Mouse (Mus musculus): ENCODE measurements at regions not wholly inside any gene's neighbourhood (a gene's known extent, or its start where the extent isn't known, plus 50 kb on each side); places are given as distances from the start of the nearest gene placed in this dataset.
"Not testable (repeated sequence)": the region's sequence is repeated elsewhere in the genome, so short reads cannot be mapped to it uniquely, and the experiment has no call there.

- H3K4me3 ChIP-seq (replicated peaks): no peak overlapping the region
- no peaks in the 10 kb centered on the region for H3K4me1 ChIP-seq
- H3K27me3 ChIP-seq (replicated peaks): no peaks in the 10 kb centered on the region
- no peaks in the 10 kb centered on the region for H3K36me3 ChIP-seq (replicated peaks; ENCODE audit: low read length)
- no peak for TF ChIP-seq FLI1 (IDR thresholded peaks at IDR 0.05; ENCODE audit: low read length)
- no peak for TF ChIP-seq GATA1 (IDR thresholded peaks at IDR 0.05; ENCODE audit: borderline replicate concordance, low read length)
- H3K9me3 ChIP-seq: 0 out of 2 replicates have a peak, but pooled peaks cover 3% of the 10 kb centered on the region
Observed at GRCm38 (mm10) chr4:10670846-10671428, 203.4 kb upstream of the 2610301B20Rik start.

DNA sequence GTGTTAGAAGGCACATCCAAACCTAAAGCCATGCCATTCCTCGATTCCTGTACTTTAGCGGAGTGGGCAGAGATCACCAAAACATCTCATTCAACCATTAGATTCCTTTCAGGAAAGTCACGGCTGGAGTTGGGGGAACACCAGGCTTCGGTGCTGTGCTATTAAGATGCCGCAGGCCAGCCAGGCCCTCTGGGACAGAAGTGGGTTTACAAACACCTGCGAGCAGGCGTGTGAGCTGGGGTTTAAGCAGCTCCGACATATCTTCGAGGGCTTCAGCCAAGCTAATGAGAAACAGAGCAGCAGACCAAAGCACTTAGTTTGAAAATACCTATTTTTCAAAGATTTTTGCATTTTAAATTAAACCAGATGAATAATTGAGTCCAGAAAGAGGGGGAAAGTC, 183.2 kb upstream of the 2610301B20Rik start:
- Histone ChIP-seq H3K36me3 (replicated peaks; ENCODE audit: low read length) (no peaks in the 10 kb centered on the region), H3K4me3 (replicated peaks) (no peak overlapping the region), H3K9me3 (no peaks in the 10 kb centered on the region), H3K27me3 (replicated peaks) (no peaks in the 10 kb centered on the region), H3K4me1 (no peaks in the 10 kb centered on the region)
- no peak for TF ChIP-seq GATA1 (IDR thresholded peaks at IDR 0.05; ENCODE audit: borderline replicate concordance, low read length)
- TF ChIP-seq FLI1 (IDR thresholded peaks at IDR 0.05; ENCODE audit: low read length): no peak

- Histone ChIP-seq H3K4me3 (replicated peaks) (no peak overlapping the region), H3K27me3 (replicated peaks) (no peaks in the 10 kb centered on the region), H3K9me3 (no peaks in the 10 kb centered on the region), H3K36me3 (replicated peaks; ENCODE audit: low read length) (no peaks in the 10 kb centered on the region), H3K4me1 (no peaks in the 10 kb centered on the region)
- no peak for TF ChIP-seq GATA1 (IDR thresholded peaks at IDR 0.05; ENCODE audit: borderline replicate concordance, low read length)
- TF ChIP-seq FLI1 (IDR thresholded peaks at IDR 0.05; ENCODE audit: low read length): no peak
Observed at GRCm38 (mm10) chr4:10692860-10693259, 181.4 kb upstream of the 2610301B20Rik start.

GRCm38 (mm10) chr4:10693446-10694105, 180.7 kb upstream of the 2610301B20Rik start:
- Histone ChIP-seq H3K4me3 (replicated peaks) (no peak overlapping the region), H3K9me3 (no peaks in the 10 kb centered on the region), H3K4me1 (no peaks in the 10 kb centered on the region), H3K27me3 (replicated peaks) (no peaks in the 10 kb centered on the region), H3K36me3 (replicated peaks; ENCODE audit: low read length) (no peaks in the 10 kb centered on the region)
- TF ChIP-seq FLI1 (IDR thresholded peaks at IDR 0.05; ENCODE audit: low read length): no peak

GRCm38 (mm10) chr4:10694106-10694748, 180.1 kb upstream of the 2610301B20Rik start:
- H3K27me3 ChIP-seq (replicated peaks); H3K4me1 ChIP-seq; H3K4me3 ChIP-seq (replicated peaks); H3K9me3 ChIP-seq; H3K36me3 ChIP-seq (replicated peaks; ENCODE audit: low read length): not testable (repeated sequence)

GRCm38 (mm10) chr4:10697225-10697836, 177.0 kb upstream of the 2610301B20Rik start:
- Histone ChIP-seq H3K27me3 (replicated peaks) (no peaks in the 10 kb centered on the region), H3K36me3 (replicated peaks; ENCODE audit: low read length) (no peaks in the 10 kb centered on the region), H3K4me3 (replicated peaks) (no peak overlapping the region), H3K4me1 (no peaks in the 10 kb centered on the region), H3K9me3 (no peaks in the 10 kb centered on the region)
- TF ChIP-seq FLI1 (IDR thresholded peaks at IDR 0.05; ENCODE audit: low read length) (no peak), GATA1 (IDR thresholded peaks at IDR 0.05; ENCODE audit: borderline replicate concordance, low read length) (no peak)

DNA sequence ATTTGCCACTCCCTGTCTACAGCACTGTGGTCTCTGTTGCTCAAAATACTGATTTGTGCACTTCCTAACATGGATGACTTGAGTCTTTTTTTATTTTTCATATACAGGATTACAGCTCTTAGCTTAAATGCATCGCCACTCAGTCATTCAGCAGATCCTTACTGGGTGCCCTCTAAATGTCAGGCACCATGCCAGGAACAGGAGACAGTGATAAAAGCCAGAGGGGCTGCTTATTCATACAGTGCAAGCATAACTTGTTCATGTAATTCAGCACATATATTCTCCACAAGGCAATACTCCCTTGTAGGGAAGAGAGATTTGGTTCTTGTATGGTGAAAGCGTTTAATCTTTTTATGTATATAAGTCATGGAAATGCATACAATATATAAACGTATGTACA, 175.7 kb upstream of the 2610301B20Rik start:
- Histone ChIP-seq H3K4me3 (replicated peaks) (no peak overlapping the region), H3K27me3 (replicated peaks) (no peaks in the 10 kb centered on the region), H3K36me3 (replicated peaks; ENCODE audit: low read length) (no peaks in the 10 kb centered on the region), H3K9me3 (no peaks in the 10 kb centered on the region), H3K4me1 (no peaks in the 10 kb centered on the region)
- TF ChIP-seq FLI1 (IDR thresholded peaks at IDR 0.05; ENCODE audit: low read length) (no peak), GATA1 (IDR thresholded peaks at IDR 0.05; ENCODE audit: borderline replicate concordance, low read length) (no peak)

DNA sequence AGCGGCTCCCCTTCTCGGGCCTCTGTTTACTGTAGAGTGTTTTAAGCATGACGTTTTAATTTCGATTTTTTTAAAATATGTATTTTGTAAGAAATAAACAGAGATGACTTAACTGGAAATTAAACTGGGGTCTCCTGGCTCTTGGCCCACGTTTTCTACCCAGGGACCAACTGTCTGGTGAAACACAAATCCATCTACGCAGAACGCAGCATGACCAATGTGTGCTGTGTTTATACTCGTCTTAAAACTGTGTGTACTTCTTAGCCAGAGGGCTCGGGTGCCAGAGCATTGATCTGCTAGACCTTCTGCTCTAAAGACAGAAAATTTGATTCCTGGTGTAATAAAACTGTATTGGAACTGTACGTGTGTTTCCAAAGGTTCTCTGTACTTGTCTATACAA, 172.8 kb upstream of the 2610301B20Rik start:
- Histone ChIP-seq H3K36me3 (replicated peaks; ENCODE audit: low read length) (no peaks in the 10 kb centered on the region), H3K9me3 (no peaks in the 10 kb centered on the region), H3K27me3 (replicated peaks) (no peaks in the 10 kb centered on the region), H3K4me1 (no peaks in the 10 kb centered on the region), H3K4me3 (replicated peaks) (no peak overlapping the region)
- TF ChIP-seq GATA1 (IDR thresholded peaks at IDR 0.05; ENCODE audit: borderline replicate concordance, low read length): no peak
- no peak for TF ChIP-seq FLI1 (IDR thresholded peaks at IDR 0.05; ENCODE audit: low read length)

DNA sequence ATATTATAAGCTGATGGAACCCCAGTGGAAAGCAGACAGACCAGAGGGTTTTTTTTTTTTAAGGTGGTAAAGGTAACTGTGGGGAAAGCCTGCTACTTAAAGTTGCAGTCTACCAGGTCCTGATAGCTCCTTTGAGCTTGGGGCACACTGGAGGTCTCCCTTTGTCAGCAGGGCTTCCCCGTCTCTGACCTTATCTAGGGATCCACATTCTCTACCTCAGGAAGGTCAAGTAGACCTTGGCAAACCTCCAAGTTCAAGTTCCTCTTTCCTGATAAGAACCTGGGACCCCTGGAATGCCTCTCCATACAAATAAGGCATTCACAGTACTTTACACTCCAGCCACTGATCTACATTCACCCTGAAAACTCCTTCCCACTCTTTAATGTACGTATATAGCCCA, 171.1 kb upstream of the 2610301B20Rik start:
- no peaks in the 10 kb centered on the region for H3K36me3 ChIP-seq (replicated peaks; ENCODE audit: low read length)
- H3K27me3 ChIP-seq (replicated peaks): no peaks in the 10 kb centered on the region
- TF ChIP-seq GATA1 (IDR thresholded peaks at IDR 0.05; ENCODE audit: borderline replicate concordance, low read length) (no peak), FLI1 (IDR thresholded peaks at IDR 0.05; ENCODE audit: low read length) (no peak)
- H3K4me3 ChIP-seq (replicated peaks): no peak overlapping the region
- H3K9me3 ChIP-seq: no peaks in the 10 kb centered on the region
- H3K4me1 ChIP-seq: no peaks in the 10 kb centered on the region

DNA sequence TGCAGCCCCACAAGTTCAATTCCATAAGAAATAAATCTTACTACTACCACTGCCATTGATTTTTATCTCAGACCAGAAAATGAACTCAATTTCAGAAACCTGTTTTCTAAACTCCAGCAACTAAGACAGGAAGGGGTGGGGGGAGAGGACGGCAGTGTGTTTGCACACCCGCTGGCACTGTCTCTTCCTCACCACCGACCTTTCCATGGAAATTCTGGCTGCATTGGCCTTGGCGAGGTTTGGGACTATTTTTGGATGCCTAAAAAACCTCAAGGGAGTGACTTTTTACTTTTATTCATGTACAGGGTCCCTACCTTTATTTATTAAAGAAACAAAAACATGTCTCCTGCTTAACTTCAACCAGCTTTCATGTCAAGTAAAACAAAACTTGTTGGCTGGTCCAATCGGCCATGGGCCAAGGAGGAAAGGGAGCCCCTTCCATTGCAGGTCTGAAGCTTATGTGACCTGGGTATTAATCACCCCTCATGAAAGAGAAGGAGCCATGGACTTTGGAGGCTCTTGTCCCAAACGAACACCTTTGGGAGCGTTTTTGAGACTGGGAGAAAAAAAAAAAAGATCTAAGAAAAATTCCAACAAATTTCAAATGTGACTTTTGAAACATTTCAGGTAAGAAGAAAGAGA, 167.2 kb upstream of the 2610301B20Rik start:
- H3K4me3 ChIP-seq (replicated peaks): no peak overlapping the region
- TF ChIP-seq FLI1 (IDR thresholded peaks at IDR 0.05; ENCODE audit: low read length) (no peak), GATA1 (IDR thresholded peaks at IDR 0.05; ENCODE audit: borderline replicate concordance, low read length) (no peak)
- H3K27me3 ChIP-seq (replicated peaks): no peaks in the 10 kb centered on the region
- H3K9me3 ChIP-seq: no peaks in the 10 kb centered on the region
- H3K36me3 ChIP-seq (replicated peaks; ENCODE audit: low read length): no peaks in the 10 kb centered on the region
- no peaks in the 10 kb centered on the region for H3K4me1 ChIP-seq
